Mouse (Mus musculus): Measurements from ENCODE around the gene Atp6v0c.

Atp6v0c gene

GRCm38 (mm10) chr17:24199252-24199651 is 29.8 kb upstream of the Atp6v0c start:
- DNase-seq (ENCODE audit: low read depth, low spot score) = no peak

GRCm38 (mm10) chr17:24197032-24197824 is 27.7 kb upstream of the Atp6v0c start:
- DNase-seq (ENCODE audit: low read depth, low spot score) = no peak

- no peak for DNase-seq (ENCODE audit: low read depth, low spot score)
These were observed 25.8 kb upstream of the Atp6v0c start for GRCm38 (mm10) chr17:24195349-24195748.

GRCm38 (mm10) chr17:24193769-24194168 is 24.3 kb upstream of the Atp6v0c start:
- no peak for DNase-seq (ENCODE audit: low read depth, low spot score)

GRCm38 (mm10) chr17:24193268-24193667 is 23.8 kb upstream of the Atp6v0c start:
- no peak for DNase-seq (ENCODE audit: low read depth, low spot score)

GRCm38 (mm10) chr17:24192848-24193247 is 23.3 kb upstream of the Atp6v0c start:
- no peak for DNase-seq (ENCODE audit: low read depth, low spot score)

GRCm38 (mm10) chr17:24191481-24191880 is 22.0 kb upstream of the Atp6v0c start:
- no peak for DNase-seq (ENCODE audit: low read depth, low spot score)

- DNase-seq (ENCODE audit: low read depth, low spot score) = no peak
These were observed 21.4 kb upstream of the Atp6v0c start for GRCm38 (mm10) chr17:24190934-24191333.

- no peak for DNase-seq (ENCODE audit: low read depth, low spot score)
These were observed 4.8 kb upstream of the Atp6v0c start for GRCm38 (mm10) chr17:24174259-24174658.

GRCm38 (mm10) chr17:24173423-24173822 is 3.9 kb upstream of the Atp6v0c start:
- peak; percentile 85 for DNase-seq (ENCODE audit: low read depth, low spot score)

- DNase-seq (ENCODE audit: low read depth, low spot score) = no peak
These were observed 2.2 kb upstream of the Atp6v0c start for GRCm38 (mm10) chr17:24171738-24172137.

GRCm38 (mm10) chr17:24170729-24171128 is 1.2 kb upstream of the Atp6v0c start:
- DNase-seq (ENCODE audit: low read depth, low spot score) = no peak

GRCm38 (mm10) chr17:24170125-24170524 is 623 bp upstream of the Atp6v0c start:
- no peak for DNase-seq (ENCODE audit: low read depth, low spot score)

- peak; percentile 94 for DNase-seq (ENCODE audit: low read depth, low spot score)
These were observed 768 bp downstream of the Atp6v0c start for GRCm38 (mm10) chr17:24168590-24169277.

GRCm38 (mm10) chr17:24167891-24168505 is 1.5 kb downstream of the Atp6v0c start:
- DNase-seq (ENCODE audit: low read depth, low spot score) = no peak

- DNase-seq (ENCODE audit: low read depth, low spot score) = no peak
These were observed 2.4 kb downstream of the Atp6v0c start for GRCm38 (mm10) chr17:24167120-24167519.

GRCm38 (mm10) chr17:24164566-24165259 is 4.8 kb downstream of the Atp6v0c start:
- no peak for DNase-seq (ENCODE audit: low read depth, low spot score)

GRCm38 (mm10) chr17:24163176-24163962 is 6.1 kb downstream of the Atp6v0c start, which contains the start of gene Amdhd2:
Amdhd2 (minus strand) TSS chr17:24163766.
- peak; percentile 98 for DNase-seq (ENCODE audit: low read depth, low spot score)

GRCm38 (mm10) chr17:24162584-24163175 is 6.8 kb downstream of the Atp6v0c start:
- peak; percentile 40 for DNase-seq (ENCODE audit: low read depth, low spot score)

- no peak for DNase-seq (ENCODE audit: low read depth, low spot score)
These were observed 8.0 kb downstream of the Atp6v0c start for GRCm38 (mm10) chr17:24161466-24161865.

GRCm38 (mm10) chr17:24157526-24157925 is 12.0 kb downstream of the Atp6v0c start:
- no peak for DNase-seq (ENCODE audit: low read depth, low spot score)

Data from CD4-positive, CD25-positive, alpha-beta regulatory T cell, adult 2 months (primary cell).